Mouse (Mus musculus) natural killer cell, adult 2 months (primary cell): Measurements from ENCODE around the gene Reps1.
A peak's percentile ranks its signal among the peaks of the same experiment; 100 is the strongest.

Source experiments
- DNase-seq, 2 experiments: peaks; one replicate each; pipeline ENCODE4 v3.0.0; 2022; ENCODE audit warnings: low spot score in 2 of 2

The Reps1 gene

DNA sequence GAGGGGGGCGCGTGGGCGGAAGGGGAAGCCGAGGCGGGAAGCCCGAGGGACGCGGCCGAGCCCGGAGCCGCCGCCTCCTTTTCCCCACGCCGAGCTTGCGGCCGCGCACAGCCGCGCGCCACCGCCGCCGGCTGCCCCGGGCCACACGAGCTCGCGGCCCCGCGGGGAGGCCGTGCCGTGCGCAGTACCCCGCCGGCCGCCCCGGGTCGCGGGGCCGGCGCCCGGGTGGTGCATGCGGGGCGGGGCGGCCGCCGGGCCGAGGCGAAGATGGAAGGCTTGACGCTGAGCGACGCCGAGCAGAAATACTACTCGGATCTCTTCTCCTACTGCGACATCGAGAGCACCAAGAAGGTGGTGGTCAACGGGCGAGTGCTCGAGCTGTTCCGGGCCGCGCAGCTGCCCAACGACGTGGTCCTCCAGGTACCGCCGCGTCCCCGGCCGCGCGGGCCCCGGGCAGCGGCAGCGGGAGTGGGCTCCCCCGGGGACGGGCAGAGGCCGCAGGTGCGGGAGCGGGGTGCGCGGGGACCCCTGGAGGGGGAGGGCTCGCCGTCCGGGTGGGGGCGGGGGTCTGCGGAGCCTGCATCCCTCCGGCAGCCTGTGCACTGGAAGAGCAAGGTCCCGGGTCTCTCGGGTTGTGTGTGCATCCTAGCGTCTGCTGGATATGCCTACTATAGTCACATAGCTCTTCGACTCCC, at the start of gene Reps1:
Gene Reps1 (plus strand): TSS at position 166 of the 695 bp plus-strand sequence.
- DNase-seq: no peak

DNA sequence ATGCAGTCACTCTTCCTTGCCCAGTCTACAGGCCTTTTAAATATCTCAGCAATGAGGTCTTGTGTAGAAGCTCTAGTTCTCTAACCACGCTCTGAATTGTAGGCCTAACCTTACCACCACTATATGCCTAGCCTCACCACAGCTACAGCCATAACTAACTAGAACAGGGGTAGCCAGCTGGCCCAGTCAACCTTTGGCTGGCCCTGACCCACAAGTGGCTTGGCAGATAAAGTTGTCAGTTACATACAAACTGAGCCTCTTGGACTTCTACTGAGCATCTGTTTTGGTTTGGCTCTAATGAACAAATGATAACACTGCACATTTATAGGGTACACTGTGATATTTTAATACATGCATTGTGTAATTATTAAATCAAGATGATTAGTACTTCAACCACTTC, 48.9 kb upstream of the Reps1 start:
- DNase-seq: no peak

DNA sequence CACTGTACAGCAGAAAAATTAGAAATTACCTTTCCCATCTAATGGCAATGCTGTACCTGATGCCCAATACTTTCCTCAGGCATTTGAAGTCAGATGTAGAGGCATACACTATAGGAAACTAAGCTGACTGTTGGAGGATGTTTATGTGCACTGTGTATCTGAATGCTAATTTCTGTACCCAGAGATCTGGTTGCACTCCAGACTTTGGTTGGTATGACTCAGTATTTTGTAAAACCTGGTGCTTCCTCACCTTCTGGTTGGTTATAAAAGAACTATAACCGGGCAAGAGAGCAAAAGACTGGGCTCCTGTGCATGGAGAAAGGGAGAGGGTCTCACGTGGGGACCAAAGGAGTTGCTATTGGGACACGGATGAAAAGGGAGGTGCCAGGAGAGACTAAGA, 48.4 kb upstream of the Reps1 start:
- no peak for DNase-seq

DNA sequence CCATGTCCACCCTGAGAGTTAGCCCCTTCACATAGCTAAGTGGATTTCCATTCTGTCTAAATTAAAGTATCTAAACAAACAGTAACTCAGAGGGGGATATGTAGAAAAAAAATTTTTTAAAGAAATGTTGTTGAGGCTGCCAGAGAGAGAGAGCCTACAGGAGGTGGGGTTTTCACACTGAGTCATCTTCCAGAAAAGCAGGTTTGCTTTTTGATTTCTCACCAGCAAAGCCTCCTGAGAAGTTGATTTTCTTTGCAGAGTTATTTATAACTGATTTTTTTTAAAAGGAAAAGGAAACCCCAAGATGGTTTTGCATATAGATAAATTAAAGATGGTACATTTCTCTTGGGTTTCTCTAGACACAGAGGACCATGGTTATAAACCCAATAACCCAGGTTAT, 47.5 kb upstream of the Reps1 start:
- peak in 1 of 2 experiments; percentile 32 for DNase-seq

DNA sequence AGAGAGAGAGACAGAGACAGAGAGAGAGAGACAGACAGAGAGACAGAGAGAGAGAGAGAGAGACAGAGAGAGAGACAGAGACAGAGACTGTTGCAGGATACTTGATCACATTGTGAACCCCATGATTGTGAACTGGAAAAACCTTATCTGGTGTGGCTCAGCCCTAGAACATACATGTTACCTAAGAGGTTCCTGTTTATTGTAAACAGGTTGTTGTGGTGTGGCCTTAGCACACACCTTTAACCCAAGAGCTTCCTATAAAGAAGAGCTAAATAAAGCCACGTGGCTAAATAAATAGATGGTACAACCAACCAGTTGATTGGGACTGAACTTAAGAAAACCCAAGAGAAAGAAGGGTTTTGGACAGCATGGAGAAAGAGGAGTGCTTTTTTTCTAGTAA, 45.9 kb upstream of the Reps1 start:
- DNase-seq: no peak

DNA sequence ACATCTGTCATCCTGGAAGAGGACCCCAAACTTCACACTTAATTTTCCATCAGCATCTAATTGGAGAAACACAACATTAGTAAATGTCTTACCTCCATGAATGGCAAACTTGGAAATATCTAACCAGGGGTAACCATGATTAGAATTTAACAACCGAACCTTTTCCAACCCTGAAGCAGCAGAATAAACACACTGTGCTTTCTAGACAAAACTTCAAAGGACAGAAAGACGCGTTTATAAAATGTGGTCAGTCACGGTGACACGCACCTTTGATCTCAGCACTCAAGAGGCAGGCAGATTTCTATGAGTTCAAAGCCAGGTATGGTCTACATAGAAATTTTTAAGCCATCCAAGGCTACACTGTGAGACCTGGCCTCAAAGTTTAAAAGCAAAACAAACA, 43.9 kb upstream of the Reps1 start:
- DNase-seq: no peak

DNA sequence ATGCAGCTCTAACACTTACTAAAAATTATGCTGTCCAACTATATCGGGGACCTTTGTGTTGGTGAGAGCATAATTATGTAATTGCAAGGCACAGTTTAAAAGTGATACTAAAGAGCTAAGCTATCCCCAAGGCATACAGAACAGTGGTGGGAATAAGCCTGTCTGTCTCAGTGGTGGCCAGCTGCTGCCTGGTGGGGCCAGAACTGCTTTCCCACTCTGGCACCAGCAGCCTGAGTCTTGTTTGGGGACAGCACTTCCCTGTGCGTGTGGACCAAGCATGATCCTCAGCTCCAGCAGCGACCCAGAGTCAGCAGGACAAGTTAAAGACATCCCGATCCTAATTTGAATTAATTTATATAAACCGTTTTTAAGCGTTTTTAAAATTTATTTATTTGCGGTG, 35.2 kb upstream of the Reps1 start:
- no peak for DNase-seq

DNA sequence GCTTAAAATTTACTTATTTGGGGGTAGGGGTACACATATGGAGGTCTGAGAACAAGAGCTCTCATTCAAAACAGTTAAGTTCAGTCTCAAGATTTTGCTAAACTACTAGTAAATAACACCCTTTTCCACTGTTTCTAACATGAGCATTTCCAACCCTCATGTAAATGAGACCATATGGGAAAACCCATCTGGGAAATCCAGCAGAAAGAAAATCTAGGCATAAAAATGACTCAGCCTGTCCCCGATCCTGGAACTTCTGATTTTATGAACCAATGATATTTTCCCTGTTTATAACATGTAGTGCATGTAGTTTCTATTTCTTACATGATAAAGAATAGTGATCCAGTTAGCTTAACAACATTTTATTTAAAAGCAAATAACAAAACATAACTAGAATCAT, 34.8 kb upstream of the Reps1 start:
- DNase-seq: no peak

DNA sequence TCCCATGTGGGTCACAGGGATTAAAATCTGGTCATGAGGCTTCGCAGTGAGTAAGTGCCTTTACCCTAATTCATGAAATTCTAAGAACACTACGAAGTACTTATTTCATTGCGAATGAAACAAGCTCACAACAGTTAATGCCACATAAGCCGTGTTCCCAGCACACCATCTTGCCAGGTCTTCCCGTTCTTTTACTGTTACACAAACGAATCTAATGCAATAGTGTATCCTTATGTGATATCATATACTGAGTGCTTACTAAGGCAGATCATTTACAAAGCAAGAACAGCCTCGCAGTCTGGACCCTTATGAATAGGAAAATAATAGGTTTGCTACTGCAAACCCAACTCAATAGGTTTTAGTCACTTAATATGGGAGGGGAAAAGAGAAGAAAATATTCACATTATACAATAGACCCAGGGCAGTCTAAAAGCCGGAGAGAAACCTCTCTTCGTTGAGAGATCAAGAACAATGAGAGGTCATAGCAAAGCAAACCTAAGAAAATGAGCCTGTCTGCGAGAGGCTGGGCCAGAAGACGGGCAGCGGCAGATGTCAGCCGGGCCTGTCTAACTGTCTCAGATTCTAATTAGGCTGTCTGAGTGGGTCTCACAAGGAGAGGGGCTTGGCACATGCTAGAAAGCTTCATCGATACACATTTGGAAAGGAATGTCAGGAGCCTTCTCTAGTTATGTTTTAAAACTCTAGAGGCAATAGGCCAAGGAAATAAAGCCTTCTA, 33.9 kb upstream of the Reps1 start:
- DNase-seq: no peak

DNA sequence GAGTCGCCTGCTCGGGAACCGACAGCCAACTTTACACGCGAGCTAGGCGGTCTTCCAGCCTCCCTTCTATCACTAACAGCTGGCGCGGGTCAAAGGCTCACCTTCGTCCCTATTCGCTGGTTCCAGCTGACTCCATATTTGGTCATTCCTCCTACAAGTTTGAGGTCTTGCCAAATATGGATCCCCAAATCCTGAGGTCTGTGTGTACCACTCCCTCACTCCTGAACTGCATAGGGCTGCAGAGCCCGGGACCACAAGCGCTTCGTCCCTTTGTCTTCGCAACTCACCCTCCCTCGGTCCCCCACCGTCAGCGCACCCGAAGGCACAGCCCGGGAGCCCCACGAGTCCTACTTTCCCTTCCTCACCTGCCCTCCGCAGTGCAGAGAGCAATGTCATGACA, 33.3 kb upstream of the Reps1 start:
- peak; percentile 46 to 61 for DNase-seq

DNA sequence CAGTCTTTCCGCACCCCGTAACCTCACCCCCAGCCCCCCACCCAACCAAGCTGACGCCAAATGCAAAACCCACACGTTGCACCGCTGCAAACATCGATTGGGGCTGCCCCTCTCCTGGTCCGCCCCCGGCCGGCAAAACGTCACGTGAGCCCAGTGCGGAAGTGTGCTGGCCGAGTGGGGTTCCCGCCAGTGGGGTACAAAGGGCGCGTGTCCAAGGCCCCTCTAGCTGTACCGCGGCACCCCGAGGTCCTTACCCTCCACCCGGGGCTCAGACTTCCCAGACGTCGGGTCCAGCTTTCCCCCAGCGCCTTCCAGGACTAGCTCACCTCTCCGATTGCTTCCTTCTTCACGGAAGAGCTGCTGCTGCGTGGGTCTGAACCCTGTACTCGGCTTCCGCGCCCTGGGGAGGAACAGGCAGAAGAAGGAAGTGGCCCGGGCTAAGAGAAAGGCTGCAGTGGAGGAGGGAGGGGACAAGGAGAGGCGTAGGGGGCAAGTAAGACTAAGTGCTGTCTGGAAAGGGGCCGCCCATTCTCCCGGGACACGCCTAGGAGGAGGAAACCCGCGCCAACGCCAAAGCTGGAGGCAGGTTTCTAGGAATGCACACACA, 32.8 kb upstream of the Reps1 start, which contains the start of gene Abracl:
Gene Abracl (minus strand): TSS at position 548 of the 607 bp plus-strand sequence.
- peak; percentile 72 to 84 for DNase-seq

DNA sequence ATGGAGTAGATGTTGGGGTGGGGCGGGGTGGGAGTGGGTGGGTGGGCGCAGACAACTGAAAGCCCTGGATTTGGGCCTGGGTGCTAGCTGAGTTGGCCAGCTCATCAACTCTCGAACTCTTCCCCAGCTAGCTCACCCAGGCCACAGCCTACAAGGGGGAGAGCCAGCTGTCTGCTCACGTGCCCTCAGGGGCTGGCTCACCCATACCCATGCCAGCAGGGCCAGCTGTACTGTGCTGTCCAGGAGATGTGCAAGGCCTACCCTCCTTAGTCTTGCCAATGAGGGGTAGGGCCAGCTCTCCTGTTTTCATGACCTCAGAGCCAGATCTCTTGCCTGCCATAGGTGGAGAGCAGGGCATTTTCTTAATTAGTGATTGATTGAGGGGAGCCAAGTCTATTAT, 21.3 kb upstream of the Reps1 start:
- no peak for DNase-seq

DNA sequence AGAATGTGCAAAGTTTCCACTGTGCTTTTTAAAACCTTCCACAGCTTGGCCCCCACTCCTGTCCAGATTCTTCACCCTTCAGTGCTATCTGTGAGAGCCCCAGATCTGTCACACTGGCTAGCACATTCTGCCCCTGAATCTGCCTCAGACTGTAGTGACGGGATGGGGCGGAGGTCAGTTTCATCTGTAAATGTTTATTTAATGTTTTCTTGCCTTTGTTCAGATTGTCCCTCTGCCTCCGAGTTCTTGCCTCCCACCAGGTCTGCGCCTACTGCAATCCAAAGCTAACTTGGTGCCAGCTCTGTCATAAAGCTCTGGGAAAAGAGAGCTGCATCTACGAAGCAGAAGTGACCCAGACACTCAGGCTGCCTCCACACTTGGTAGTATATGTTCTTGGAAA, 18.8 kb upstream of the Reps1 start:
- DNase-seq: no peak

DNA sequence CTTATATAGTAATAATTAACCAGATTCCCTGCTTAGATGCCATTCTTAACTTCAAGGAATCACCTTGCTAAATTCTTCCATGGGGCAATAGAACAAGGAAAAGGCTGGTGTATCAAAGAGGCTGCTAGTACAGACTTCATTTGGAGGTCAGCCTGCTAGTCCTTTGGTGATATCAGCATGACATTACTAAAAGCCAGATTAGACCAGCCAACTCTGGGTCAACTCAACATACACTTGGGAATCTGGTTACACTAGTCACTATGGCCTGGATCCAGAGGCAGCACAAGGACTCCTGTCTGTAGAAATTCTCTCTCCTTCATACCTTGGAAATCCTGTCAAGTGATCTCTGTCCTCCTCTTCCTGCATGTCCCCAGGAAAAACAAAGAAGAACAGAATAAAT, 9.3 kb upstream of the Reps1 start:
- no peak for DNase-seq

DNA sequence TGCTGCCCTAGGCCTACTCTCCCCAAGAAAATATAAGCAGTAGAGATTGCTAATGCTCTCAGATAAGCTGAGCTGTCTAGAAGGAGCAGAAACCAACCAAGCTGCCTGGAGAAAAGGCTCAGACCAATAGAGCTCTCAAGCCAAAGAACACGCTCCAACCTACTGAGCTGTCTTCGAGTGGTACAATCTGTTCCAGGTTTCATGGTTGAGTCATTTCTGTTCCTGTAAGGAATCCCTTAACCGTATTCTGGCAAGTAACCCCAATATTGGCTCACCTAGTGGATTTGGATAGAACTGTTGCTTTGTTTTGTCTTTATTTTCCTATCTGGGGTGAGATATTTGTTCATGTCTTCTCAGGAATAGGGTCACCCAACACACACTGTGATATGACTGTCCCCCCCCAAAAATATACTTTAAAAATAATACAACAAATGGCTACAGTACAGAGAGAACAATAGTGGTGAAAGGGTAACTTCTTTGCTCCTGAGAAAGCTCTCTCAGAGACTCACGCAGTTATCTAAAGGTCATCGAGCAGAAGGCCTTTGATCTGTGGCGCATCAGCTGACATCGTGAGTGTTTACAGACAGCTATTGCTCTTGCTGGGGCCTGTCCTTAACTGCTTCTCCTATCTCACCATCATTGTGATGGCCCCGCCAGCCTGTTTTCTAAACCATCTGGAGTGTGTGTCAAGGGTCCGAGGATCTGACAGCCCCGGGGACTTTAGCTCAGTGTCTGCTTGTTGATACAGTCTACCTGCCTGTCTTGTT, 8.1 kb upstream of the Reps1 start:
- no peak for DNase-seq

DNA sequence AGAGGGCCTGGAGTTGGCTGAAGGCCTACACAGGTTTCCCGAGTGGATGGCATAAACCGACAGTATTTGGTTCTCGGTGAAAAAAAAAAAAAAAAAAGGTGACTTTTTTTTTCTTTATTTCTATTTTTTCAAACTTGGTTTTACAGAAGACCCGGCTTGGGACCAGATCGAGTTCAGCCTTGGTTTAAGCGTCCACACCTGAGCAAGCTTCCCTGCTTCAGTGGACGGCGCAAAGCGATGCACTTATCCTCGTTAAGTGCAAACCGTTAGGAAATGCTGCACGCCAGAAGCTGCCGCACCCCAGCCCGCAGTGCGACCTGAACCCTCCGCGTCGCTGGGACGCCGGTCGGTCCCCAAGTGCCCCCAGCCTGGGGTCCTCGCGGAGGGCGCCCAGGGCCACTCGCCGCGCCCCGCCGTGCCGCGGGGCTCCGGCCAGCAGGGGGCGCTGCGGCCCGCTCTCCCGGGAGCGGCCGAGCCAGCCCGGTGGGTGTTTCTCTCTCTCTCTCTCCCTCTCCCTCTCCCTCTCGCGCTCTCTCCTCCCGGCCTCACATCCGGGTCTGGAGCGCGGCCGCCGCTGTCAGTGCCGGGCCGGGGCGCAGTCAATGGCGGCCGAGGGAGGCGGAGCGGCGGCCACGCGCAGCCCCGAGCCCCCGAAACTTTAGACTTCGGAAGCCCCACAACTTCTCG, 509 bp upstream of the Reps1 start:
- peak; percentile 72 to 83 for DNase-seq

DNA sequence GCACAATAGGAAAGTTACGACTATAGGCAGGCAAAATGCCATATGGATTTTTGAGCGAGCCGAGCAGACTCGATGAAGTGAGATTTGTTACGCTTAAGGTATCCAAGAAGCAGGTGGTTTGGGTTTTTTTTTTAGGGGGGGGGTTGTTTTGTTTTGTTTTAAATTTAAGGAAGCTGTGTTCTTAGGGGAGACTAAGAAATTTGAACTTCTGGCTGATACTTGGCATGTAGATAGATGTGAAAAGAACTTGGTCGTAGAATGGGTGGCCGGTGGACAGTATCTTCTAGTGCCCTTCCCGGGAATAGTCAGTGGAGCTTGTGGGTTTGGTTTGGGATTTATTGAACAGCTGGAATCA, 707 bp downstream of the Reps1 start:
- DNase-seq: no peak

DNA sequence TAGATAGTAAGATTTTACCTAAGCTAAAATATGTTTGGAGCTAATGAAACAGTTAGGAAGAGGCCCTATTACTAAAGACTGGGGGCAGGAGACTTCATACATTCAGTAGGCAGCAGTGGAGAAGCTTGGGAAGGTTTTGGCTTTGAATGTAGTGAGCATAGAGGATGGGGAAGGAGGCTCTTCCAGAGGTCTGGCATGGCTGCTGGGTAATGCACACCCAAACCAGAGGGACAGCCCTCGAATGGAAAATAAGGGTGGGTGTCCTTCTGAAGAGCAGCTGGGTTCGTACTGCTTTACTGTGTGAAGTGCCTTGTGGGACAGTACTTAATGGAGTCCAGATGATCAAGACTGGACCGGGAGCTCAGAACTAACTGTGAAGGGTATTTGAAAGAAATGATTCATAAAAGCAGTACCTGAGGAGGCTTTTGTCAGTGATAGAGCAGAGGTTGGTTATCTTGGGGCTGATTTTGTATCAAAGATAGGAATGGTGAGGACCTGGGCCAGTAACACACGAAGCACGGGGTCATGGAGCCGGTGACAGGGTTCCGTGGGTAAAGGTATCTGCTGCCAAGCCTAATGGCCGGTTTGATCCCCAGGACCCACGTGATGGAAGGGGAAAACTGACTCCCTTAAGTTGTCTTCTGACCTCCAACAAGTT, 3.1 kb downstream of the Reps1 start:
- no peak for DNase-seq

DNA sequence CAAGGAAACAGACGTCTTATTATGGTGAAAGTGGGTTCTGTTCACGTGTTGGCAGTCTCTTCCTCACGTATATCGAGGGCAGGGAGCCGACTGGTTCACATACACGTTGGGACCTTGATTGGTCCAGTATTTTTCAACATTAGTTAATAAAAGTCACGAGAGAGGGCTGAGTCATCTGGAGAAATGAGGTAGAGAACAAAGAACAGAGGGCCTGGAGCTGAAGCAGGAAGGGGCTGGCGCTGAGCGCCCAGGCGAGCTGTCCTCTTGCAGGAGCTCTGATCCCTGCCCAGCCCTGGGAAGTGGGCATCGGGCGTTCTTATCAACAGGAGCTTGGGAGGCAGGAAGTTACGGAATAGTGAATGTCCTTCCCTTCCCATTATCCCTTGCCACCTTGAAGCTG, 4.1 kb downstream of the Reps1 start:
- no peak for DNase-seq

DNA sequence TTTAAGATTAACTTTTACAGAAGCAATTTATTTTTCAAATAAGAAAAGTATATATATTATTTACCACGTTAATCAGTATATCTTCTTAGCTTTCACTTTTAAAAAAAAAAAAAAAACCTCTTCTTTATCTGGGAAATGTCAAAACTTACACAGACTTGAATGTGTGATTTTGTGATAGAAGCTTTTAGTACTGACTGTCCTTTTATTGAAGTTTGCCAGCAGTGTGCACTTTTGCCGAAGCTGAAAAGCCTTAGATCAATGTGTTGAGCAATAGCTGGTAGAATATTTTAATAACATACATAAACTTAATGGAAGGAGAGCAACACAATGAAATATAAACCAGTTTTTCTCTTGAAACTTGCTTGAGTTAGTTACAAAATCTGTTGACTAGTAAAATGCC, 5.1 kb downstream of the Reps1 start:
- DNase-seq: no peak

DNA sequence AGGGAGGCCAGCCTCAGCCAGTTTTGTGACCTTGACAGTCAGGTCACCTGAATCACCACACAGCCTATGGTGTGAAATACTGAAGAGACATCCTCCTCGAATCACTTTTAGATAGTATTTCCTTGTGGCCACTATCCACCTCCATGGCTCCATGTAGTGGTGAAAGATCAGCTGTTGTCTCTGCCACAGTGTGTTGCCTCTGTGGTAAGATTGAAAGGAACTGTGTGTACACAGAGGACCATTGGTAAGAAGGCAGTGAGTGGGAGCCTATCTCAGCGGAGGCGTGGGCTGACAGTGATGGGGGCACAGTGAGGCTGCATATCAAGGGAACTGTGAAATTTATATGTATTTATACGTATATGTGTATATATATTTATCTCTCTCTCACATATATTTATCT, 5.9 kb downstream of the Reps1 start:
- no peak for DNase-seq
